Mouse (Mus musculus) stomach, embryonic 15.5 days (tissue): ENCODE measurements around the gene Zcwpw1. TPM values are rescaled to one million over a fixed set of nuclear protein-coding genes. Genes with fewer than 3 reads are reported as not detected.

Experiments used
- ATAC-seq: fragments of 200-750 bp; cut with Nextera tagmentation; 2 replicates; pipeline ENCODE4 v1.8.0; 2017; ENCODE audit warnings: low read depth, moderate number of reproducible peaks, moderate TSS enrichment; ENCODE audit not compliant: insufficient read depth, low FRiP score
- H3K27ac ChIP-seq: fragments of 300-500 bp; sonication (generic); 2 replicates; pipeline ENCODE4 v1.5.1; 2015; ENCODE audit warnings: mild to moderate bottlenecking, inconsistent platforms
- H3K27me3 ChIP-seq: fragments of 300-500 bp; sonication (generic); replicated peaks from 2 replicates; pipeline ENCODE4 v1.6.1; 2015; ENCODE audit warnings: inconsistent platforms
- H3K36me3 ChIP-seq: fragments of 300-500 bp; sonication (generic); 2 replicates; pipeline ENCODE4 v1.6.1; 2015; ENCODE audit warnings: inconsistent platforms
- H3K4me1 ChIP-seq: fragments of 300-500 bp; sonication (generic); 2 replicates; pipeline ENCODE4 v1.6.1; 2015; ENCODE audit warnings: inconsistent platforms
- H3K4me2 ChIP-seq: fragments of 300-500 bp; sonication (generic); 2 replicates; pipeline ENCODE4 v1.6.1; 2015; ENCODE audit warnings: mild to moderate bottlenecking, inconsistent platforms
- H3K4me3 ChIP-seq: fragments of 300-500 bp; sonication (generic); replicated peaks from 2 replicates; pipeline ENCODE4 v1.5.1; 2015; ENCODE audit warnings: inconsistent platforms
- H3K9ac ChIP-seq: fragments of 300-500 bp; sonication (generic); 2 replicates; pipeline ENCODE4 v1.6.1; 2015; ENCODE audit warnings: inconsistent platforms
- H3K9me3 ChIP-seq: fragments of 300-500 bp; sonication (generic); 2 replicates; pipeline ENCODE4 v1.6.1; 2016; ENCODE audit warnings: inconsistent platforms
- WGBS: fragments of 180-500 bp; shearing (Covaris S2); methylation state at CpG from one replicate; pipeline ENCODE4 v1.1.7; 2015; 5-methylcytosine and 5-hydroxymethylcytosine counted together
- polyA plus RNA-seq: library from polyadenylated mRNA; unstranded; fragments of >200 nt; fragmentation: Nextera tagmentation; extraction: Ambion mirVana; gene quantifications from 2 replicates; pipeline ENCODE4 v1.2.1, GENCODE M21; 2015

The Zcwpw1 gene
- 18.3 and 20.5 TPM in 2 replicates for polyA plus RNA-seq

GRCm38 (mm10) chr5:137787151-137787928, at the start of gene Zcwpw1, which contains the start of gene Mepce:
Gene Zcwpw1 (plus strand): TSS chr5:137787798.
Gene Mepce (minus strand): TSS chr5:137787655.
- Histone ChIP-seq H3K4me3 (peak within 1 kb of the TSS; percentile 93), H3K4me2 (peak within 1 kb of the TSS; percentile 89), H3K36me3 (peaks cover 11% of the 10 kb centered on the region), H3K9ac (peak within 1 kb of the TSS; percentile 95), H3K27me3 (no peaks in the 10 kb centered on the region), H3K9me3 (no peaks in the 10 kb centered on the region), H3K27ac (peak within 1 kb of the TSS; percentile 100), H3K4me1 (peaks cover 28% of the 10 kb centered on the region)
- WGBS, result under 1% methylated on average over 48 of the region's 48 CpGs
- ATAC-seq, result peak; percentile 51

- ATAC-seq, result no peak
- Histone ChIP-seq H3K4me2 (no peak overlapping the region), H3K4me1 (peaks cover 18% of the 10 kb centered on the region; the same call in 1 of the 2 replicates), H3K36me3 (peaks cover 7% of the 10 kb centered on the region), H3K9ac (no peak overlapping the region), H3K9me3 (no peaks in the 10 kb centered on the region), H3K27me3 (no peaks in the 10 kb centered on the region), H3K27ac (no peak overlapping the region), H3K4me3 (no peak overlapping the region)
- WGBS, result 57% methylated on average over 5 of the region's 5 CpGs
Measured at GRCm38 (mm10) chr5:137738516-137738915, 49.1 kb upstream of the Zcwpw1 start.

GRCm38 (mm10) chr5:137739471-137739870, 48.1 kb upstream of the Zcwpw1 start:
- Histone ChIP-seq H3K9me3 (no peaks in the 10 kb centered on the region), H3K27me3 (no peaks in the 10 kb centered on the region), H3K9ac (no peak overlapping the region), H3K36me3 (peaks cover 7% of the 10 kb centered on the region), H3K27ac (no peak overlapping the region), H3K4me1 (peaks cover 17% of the 10 kb centered on the region; the same call in 1 of the 2 replicates), H3K4me2 (peak overlapping the region; percentile 97), H3K4me3 (peak overlapping the region; percentile 11; the same call in 1 of the 2 replicates)
- ATAC-seq, result no peak
- 62% methylated on average over 9 of the region's 9 CpGs for WGBS

GRCm38 (mm10) chr5:137740506-137740905, 47.1 kb upstream of the Zcwpw1 start:
- Histone ChIP-seq H3K27ac (peak overlapping the region; percentile 82), H3K4me2 (peak overlapping the region; percentile 97), H3K9ac (peak overlapping the region; percentile 68), H3K4me3 (peak overlapping the region; percentile 60), H3K4me1 (peaks cover 10% of the 10 kb centered on the region; the same call in 1 of the 2 replicates), H3K9me3 (no peaks in the 10 kb centered on the region), H3K36me3 (peaks cover under 1% of the 10 kb centered on the region), H3K27me3 (no peaks in the 10 kb centered on the region)
- WGBS, result 11% methylated on average over 11 of the region's 11 CpGs
- ATAC-seq, result no peak; the same call in 1 of the 2 replicates

GRCm38 (mm10) chr5:137741023-137741931, 46.3 kb upstream of the Zcwpw1 start, which contains the start of gene Nyap1:
Gene Nyap1 (minus strand): TSS chr5:137741607.
- ATAC-seq, result peak; percentile 86
- Histone ChIP-seq H3K4me1 (peaks cover 10% of the 10 kb centered on the region; the same call in 1 of the 2 replicates), H3K4me2 (peak within 1 kb of the TSS; percentile 97), H3K27me3 (no peaks in the 10 kb centered on the region), H3K9me3 (no peaks in the 10 kb centered on the region), H3K27ac (peak within 1 kb of the TSS; percentile 82), H3K36me3 (no peaks in the 10 kb centered on the region), H3K9ac (peak within 1 kb of the TSS; percentile 68), H3K4me3 (peak within 1 kb of the TSS; percentile 60)
- WGBS, result under 1% methylated on average over 68 of the region's 71 CpGs

- H3K4me1 ChIP-seq, result peaks cover 10% of the 10 kb centered on the region; the same call in 1 of the 2 replicates
- WGBS, result 49% methylated on average over 10 of the region's 10 CpGs
- peak overlapping the region; percentile 97 for H3K4me2 ChIP-seq
- H3K4me3 ChIP-seq, result peak overlapping the region; percentile 60; the same call in 1 of the 2 replicates
- no peak overlapping the region for H3K27ac ChIP-seq
- H3K9ac ChIP-seq, result no peak overlapping the region
- no peaks in the 10 kb centered on the region for H3K27me3 ChIP-seq
- ATAC-seq, result no peak
- H3K36me3 ChIP-seq, result no peaks in the 10 kb centered on the region
- H3K9me3 ChIP-seq, result no peaks in the 10 kb centered on the region
Measured at GRCm38 (mm10) chr5:137742048-137742447, 45.5 kb upstream of the Zcwpw1 start.

- no peaks in the 10 kb centered on the region for H3K36me3 ChIP-seq
- no peaks in the 10 kb centered on the region for H3K27me3 ChIP-seq
- no peak overlapping the region for H3K9ac ChIP-seq
- H3K9me3 ChIP-seq, result no peaks in the 10 kb centered on the region
- H3K4me2 ChIP-seq, result no peak overlapping the region
- H3K27ac ChIP-seq, result no peak overlapping the region
- no peak for ATAC-seq
- WGBS, result 88% methylated on average over 6 of the region's 6 CpGs
- H3K4me1 ChIP-seq, result peaks cover 15% of the 10 kb centered on the region; the same call in 1 of the 2 replicates
- H3K4me3 ChIP-seq, result no peak overlapping the region
Measured at GRCm38 (mm10) chr5:137742836-137743235, 44.8 kb upstream of the Zcwpw1 start.

- Histone ChIP-seq H3K4me1 (peaks cover 26% of the 10 kb centered on the region), H3K36me3 (no peaks in the 10 kb centered on the region), H3K9ac (no peak overlapping the region), H3K27ac (no peak overlapping the region), H3K4me2 (no peak overlapping the region), H3K9me3 (no peaks in the 10 kb centered on the region), H3K27me3 (no peaks in the 10 kb centered on the region), H3K4me3 (no peak overlapping the region)
- ATAC-seq, result no peak
- WGBS, result 88% methylated on average over 7 of the region's 7 CpGs
Measured at GRCm38 (mm10) chr5:137744197-137744596, 43.4 kb upstream of the Zcwpw1 start.

GRCm38 (mm10) chr5:137745214-137746171, 42.1 kb upstream of the Zcwpw1 start, which contains the start of gene Tsc22d4:
Gene Tsc22d4 (plus strand): TSS chr5:137745730.
- Histone ChIP-seq H3K4me3 (peak within 1 kb of the TSS; percentile 76), H3K4me1 (peaks cover 26% of the 10 kb centered on the region), H3K9ac (peak within 1 kb of the TSS; percentile 71), H3K9me3 (no peaks in the 10 kb centered on the region), H3K27ac (peak within 1 kb of the TSS; percentile 96), H3K27me3 (no peaks in the 10 kb centered on the region), H3K4me2 (peak within 1 kb of the TSS; percentile 99), H3K36me3 (no peaks in the 10 kb centered on the region)
- peak; percentile 87 for ATAC-seq
- WGBS, result 4% methylated on average over 28 of the region's 28 CpGs

- peaks cover 25% of the 10 kb centered on the region for H3K4me1 ChIP-seq
- peaks cover 8% of the 10 kb centered on the region for H3K36me3 ChIP-seq
- H3K4me3 ChIP-seq, result peak overlapping the region; percentile 76
- no peaks in the 10 kb centered on the region for H3K27me3 ChIP-seq
- peak; percentile 19 for ATAC-seq
- under 1% methylated on average over 20 of the region's 20 CpGs for WGBS
- peak overlapping the region; percentile 71 for H3K9ac ChIP-seq
- H3K4me2 ChIP-seq, result peak overlapping the region; percentile 99
- peak overlapping the region; percentile 96 for H3K27ac ChIP-seq
- H3K9me3 ChIP-seq, result no peaks in the 10 kb centered on the region
Measured at GRCm38 (mm10) chr5:137746282-137746850, 41.2 kb upstream of the Zcwpw1 start.
